Mouse (Mus musculus) gastrocnemius, adult 8-10 months (tissue): ENCODE results near the gene Pxn. TPM values are rescaled to one million over a fixed set of nuclear protein-coding genes. Genes with fewer than 3 reads are reported as not detected.

ENCODE experiments used
- DNase-seq, 2 experiments: peaks; one replicate each; pipeline ENCODE4 v3.0.0; 2022; ENCODE audit warnings: low spot score in 2 of 2
- total RNA-seq, 4 experiments: library from RNA; stranded (reverse); gene quantifications; 2 replicates each; pipeline ENCODE4 v1.2.4; 2022

Pxn gene
- total RNA-seq, 4 experiments from 2014 or later, result 76.0 to 89.9 (median 78.1) TPM

DNA sequence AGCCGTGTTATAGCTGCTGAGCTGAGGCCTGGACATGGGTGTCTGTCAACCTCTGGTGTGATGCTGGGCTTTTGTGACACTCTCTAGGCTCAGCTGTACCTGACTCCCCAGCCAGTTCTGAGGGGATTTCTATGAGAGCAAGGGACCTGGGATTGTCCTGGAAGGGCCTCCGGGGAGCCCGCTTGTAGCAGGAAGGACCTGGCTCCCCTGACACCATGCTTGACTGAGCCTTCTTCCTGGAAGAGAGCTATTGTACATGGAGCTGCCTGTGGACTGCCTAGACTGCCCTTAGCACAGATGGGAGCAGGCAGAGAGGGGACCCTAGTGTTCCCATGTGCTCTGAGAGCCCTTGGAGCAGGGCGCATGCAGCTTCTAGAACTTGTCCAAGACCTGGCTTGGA, 18.9 kb downstream of the Pxn start:
- no peak for DNase-seq

DNA sequence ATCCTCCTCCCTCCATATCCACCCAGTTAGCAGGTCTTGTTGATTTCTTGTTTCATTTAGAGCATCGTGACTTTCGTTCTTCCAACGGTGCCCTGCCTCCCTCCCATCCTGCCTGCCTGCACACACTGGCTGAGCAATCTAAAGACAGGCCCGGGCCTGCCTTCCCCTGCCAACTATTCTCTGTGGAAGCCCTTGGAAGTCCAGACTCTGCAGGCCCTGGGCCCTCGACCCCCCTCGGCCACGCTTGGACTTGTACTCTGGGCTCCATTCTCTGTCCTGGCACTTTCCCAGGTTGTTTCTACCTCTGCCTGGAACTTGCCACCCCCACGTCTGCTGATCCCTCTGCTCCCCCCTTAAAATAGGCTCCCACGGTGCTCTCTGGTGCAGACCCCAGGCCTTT, 19.5 kb downstream of the Pxn start:
- DNase-seq, result no peak

DNA sequence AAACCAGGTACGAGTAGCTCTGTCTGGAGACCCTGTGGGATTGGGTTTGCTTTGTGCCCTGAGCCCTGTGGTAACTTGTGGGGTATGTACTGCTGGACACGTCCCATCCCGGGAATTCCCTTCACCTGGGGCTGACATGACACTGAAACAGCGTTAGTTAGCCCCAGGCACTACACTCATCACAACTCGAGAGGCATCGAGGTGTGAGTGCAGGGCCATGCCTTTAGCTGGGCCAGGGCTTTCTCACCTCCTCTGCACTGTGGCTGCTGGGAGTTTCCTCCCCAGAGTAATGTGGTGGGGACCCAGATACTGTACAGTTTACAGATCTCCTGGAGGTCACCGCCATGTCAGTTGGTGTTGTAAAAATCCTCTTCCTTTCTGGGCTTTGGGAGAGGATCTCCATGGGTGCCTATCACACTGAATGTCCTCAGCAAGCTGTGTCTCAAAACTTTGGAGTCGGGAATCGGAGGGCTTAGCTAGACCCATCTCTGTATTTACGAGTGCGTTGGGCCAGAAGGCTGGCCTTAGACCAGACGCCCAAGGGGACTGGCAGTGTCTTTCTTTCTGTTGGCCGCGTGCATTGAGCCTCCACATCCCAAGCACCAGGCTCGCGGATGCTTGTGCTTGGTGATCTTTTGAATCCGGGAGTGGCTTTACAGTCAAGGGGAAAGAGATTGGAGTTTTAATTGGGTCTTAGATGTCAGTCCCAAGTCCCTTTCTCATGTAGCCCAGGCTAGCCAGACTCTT, 20.2 kb downstream of the Pxn start:
- no peak for DNase-seq

DNA sequence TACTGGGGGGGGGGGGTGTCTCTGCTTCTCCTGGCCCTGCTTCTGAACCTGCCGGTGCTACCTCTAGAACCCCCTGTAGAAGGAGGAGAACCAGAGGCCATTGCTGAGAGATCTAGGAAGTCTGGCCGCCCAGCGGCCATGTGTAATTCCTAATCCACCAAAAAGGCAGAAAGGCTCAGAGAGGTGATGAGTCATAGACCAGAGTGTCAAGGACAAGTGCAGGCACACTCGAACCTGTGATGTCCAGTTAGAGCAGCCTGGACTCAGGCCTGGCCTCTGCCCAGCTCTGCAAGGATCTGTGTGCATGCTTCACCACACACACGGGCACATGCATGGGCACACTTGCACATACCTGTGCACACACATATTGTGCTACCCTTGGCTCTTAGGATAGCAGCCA, 21.7 kb downstream of the Pxn start:
- DNase-seq, result no peak

DNA sequence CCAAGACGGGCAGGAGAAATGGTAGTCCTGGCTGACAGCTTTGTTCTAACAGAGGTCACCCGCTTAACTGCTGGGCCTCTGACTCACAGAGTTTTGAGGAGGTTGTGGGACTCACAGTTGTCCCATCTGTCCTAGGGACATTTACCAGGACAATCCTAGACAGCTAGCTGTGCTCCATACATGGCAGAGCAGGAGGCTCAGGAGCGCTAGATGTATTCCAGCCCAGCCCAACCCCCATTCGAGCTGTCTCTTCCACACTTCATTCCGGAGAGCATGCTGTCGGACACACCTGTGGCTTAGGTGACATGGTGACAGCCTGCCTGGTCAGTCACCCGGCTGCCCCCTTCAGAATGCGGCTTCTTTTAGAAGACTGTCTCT, 22.9 kb downstream of the Pxn start:
- no peak for DNase-seq

DNA sequence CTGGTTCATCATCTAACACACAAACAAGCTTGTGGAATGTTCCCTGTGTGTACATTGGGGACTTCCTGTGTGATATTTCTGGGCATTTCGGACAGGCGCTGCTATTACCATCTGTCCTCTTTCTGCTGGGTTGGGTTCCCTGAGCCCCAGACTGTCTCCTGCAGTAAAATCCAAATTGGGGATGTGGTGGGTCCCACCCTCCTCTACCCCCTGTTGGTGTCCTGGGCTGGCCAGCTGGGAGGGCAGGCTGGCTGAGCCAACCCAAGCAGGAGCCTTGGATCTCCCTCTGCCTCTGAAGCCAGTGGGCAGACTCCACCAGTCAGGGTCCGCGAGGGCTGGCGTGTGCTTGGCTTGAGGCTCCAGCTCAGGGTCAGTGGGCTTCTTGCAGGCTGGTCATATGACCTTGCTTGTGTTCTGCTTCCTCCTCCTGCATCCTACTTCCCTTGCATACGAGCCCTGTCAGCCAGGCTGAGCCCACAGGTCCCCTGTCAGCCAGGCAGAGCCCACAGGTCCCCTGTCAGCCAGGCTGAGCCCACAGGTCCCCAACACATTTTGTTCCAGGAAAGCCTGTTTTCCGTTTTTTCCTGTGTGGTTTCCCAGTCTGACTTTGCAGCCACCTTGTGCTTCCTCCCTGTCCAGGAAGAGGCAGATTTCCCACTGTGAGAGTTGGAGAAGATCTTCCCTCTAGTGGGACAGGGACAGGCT, 23.4 kb downstream of the Pxn start:
- no peak for DNase-seq

DNA sequence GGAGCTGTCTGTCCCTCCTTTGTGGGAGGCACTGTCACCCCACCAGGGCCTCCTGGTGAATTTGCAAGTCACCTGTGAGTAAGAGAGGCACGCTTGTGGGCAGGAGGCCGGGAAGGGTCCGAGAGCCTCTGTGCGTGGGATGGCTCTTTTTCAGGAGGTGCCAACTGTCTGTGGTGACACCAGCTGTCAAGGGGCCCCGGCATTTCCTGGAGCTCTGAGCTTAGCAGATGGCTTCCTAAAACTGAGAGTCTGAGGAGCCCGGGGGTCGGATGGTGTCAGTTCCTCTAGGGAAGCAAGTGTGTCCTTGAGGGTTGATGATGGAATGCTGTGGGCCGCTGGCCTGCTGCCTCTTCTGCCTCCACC, 24.0 kb downstream of the Pxn start:
- no peak for DNase-seq

DNA sequence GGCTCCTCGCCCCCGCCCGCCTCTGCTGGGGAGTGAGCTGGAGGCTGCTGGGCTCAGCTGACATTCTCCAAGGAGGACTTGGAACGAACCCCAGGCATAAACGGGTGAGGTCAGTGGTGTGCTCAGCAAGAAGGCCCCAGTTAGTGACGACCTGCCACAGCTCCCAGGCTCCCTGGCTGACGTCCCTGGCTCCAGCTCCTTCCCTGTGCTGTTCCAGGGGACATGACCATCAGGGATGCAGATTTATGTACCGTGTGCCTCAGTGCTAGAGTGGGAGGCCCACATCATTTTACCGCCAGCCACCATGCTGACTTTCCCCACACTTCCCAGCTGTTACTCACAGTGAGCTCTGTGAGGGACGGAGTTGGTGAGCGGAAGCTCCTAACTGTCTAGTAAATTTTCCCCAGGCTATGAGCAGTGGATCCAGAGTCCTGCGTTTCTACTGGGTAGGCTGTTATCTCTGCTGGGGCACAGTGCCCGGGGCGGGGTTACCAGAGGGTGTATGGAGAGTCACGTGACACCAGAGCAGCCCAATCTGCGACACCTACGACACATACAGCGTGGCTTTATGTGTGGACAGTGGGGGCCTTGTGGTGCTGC, 25.3 kb downstream of the Pxn start:
- DNase-seq, result peak; percentile 88 to 91

DNA sequence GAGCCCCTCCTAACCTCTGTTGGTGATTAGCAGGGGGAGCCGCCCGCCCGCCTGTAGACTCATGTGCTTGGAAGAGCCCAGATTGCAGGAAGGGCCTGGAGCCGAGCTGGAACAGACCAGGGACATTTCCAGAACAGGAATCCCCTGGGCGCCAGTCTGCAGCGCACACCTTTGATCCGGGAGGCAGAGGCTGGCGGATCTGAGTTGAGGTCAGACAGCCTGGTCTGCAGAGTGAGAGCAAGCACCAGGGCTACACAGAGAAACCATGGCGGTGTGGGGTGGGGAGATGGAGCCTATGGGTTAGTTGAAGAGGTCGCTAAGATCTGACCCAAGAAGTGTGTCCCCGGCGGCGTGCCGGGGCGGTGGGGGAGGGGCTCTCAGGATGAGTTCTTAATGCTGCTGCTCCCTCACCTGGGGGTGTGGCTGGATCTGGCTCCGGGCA, 27.8 kb downstream of the Pxn start:
- peak; percentile 59 to 67 for DNase-seq

DNA sequence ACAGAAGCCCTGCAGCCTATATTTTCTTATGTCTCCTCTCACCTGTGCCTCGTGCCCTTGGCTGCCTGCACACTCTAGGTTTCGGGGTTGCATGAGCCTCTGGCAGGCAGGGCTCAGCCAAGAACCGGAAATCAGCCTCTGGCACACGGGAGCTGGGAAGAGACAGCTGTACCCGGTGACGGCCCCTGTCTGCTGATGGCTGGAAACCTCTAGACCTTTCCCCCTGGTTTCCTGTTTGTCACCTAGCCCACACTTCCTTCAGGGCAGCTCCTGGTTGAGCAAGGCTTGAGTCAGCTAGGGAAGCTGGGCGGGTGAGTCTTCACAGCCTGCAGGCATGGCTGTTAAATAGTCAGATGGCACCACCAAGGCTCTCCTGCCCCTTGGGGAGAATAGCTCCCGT, 28.4 kb downstream of the Pxn start:
- DNase-seq, result peak in 1 of 2 experiments; percentile 46

DNA sequence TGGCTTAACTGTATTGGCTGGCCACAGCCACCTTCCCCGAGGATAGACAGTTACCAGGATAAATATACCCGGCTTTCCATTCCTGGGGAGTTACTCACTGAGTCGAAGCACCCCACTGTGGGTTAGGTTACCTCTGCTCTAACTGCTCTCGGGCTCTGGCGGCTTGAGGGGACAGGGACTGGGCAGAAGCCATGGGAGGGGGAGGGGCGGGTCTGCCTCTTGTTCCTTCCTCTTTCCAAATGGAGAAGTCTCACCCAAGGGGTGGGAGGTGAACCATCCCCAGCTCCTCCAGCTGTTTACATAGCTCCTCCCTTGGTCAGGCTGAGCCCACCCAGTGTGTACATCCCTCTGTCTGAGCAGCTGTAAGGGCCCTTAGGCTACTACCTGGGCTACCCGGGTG, 29.2 kb downstream of the Pxn start:
- peak in 1 of 2 experiments; percentile 53 for DNase-seq

DNA sequence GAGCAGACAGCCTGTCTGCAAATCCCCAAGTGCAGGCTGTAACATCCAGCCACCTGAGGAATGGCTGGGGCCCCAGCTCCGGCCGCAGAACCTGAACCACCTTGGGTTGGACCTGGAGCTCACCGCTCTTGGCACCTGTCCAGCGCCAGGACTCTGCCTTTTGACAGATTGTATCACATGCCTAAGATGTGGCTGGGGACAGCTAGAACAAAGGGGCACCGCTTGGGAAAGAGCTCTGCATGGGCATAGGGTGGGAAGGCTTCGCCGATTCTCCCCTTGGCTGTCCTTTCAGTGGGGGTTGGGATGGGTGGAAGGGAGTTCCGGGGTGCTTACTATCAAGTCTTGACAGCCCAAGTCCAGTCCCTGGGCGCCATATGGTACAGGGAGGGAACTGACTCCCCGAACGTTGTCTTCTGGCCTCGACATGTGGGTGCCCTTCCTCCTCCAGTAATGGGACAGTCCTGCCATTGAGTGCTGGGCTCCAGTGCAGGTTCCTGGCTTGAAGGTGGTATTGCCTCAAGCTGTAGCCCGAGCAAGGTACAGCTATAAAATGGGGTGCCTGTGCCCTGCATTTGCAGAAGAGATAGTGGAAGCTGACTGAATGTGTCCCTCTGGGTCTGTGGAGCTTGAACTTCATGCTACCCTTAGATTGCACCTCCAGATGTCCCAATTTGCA, 31.7 kb downstream of the Pxn start:
- DNase-seq, result no peak

DNA sequence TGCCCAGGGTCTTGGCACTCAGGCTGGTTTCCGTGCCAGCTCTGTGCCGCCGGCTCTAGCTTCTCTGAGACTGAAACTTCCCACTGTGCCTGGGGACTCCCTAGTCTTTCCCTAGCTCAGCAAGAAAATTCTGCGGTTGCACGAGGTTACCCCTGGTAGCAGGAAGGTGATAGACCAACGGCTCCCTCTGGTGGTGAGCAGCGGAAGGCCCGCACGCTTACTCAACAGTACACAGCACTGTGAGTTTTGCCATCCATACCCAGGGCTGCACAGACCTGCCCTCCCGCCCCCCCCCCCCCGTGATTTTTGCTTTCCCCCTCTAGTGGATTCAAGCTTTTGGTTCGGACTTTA, 32.2 kb downstream of the Pxn start:
- peak; percentile 90 to 91 for DNase-seq

DNA sequence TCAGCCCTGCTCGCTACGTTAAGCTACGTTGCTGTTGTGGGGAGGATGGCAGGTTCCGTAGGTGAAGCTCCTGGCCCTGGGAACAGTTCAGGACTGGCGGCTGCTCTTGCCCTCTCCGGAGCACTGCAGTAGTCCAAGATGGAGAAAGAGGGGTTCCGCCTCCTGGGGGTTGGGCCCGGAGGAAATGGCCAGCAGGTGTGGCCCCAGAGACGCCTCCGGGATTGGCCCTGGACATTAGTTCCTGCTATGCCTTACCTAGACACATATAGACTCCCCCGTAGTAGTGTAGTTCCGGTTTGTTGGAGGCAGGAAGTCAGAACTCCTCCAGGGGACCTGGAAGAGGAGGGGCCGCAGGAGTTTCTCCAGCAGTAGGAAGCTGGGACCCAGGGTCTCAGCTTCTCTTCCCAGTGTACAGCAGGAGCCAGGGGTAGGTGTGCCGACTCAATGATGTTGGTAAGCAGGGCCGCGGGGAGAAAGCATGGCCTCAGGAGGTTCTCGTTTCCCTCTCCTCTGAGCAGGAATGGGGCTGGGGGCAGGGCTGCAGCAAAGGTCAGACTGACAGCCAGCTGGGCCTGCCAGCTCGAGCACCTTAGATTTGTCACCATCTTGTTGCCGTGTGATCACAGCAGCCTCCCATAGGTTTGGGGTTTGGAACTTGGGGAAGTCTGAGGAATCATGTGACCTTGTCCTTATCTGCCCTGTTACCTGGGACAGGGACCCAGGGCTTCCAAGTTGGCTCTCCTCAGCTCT, 36.3 kb downstream of the Pxn start:
- DNase-seq, result no peak

DNA sequence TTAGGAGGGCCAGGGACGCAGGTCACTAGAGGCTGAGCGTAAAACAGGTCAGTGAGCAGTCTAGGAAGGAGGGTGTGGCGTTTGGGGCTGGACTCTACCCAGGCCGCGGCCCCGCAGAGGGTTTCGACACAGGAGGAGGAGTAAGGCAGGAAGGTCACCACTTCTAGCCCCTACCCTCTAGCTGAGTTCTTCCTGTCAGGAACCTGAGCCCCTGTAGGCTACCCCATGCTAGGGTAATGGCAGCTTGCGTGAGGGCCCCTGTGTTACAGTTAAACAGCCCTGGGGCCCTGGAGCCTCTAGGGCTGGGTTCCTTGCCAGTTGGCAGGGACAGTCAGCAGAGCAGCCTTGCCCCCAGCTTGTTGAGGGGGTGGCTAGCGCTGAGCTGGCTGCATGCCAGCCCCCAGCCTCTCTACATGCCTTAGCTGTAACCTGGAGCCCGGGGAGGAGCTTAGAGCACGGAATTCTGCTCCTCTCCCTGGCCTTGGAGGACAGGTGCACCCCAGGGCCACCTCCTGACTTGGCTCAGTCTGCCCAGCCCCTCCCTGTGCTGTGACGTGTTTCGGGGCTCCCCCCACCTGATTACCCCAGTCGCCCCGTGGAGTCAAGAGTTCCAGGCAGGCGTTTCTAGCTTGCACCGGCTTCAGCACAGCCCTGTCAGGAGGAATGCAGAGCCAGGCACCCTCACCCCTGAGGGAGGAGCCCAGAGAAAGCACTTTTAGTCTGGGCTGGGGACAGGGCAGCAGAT, 37.2 kb downstream of the Pxn start:
- peak in 1 of 2 experiments; percentile 67 for DNase-seq

DNA sequence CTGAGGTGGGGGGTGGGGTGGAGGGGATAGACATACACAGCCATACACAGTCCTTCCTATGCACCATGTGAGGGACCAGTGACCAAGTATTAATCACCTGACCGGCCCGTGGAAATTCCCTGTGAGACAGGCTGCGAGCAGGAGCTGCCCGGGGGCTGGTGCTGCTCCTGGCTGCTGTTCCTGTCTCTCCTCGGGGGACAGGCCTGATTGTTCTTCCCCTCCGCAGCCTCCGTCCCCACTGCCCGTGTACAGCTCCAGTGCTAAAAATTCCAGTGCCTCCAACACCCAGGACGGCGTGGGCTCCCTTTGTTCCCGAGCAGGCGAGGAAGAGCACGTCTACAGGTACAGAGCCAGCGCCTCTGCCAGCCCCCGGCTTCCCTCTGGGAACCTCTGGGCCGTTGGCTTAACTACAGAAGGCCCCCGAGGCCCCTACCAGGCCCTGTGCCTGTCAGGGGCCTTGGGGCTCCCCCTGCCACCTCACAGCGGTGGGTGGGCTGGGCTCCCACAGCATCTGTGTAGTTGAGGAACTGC, 38.2 kb downstream of the Pxn start:
- no peak for DNase-seq

DNA sequence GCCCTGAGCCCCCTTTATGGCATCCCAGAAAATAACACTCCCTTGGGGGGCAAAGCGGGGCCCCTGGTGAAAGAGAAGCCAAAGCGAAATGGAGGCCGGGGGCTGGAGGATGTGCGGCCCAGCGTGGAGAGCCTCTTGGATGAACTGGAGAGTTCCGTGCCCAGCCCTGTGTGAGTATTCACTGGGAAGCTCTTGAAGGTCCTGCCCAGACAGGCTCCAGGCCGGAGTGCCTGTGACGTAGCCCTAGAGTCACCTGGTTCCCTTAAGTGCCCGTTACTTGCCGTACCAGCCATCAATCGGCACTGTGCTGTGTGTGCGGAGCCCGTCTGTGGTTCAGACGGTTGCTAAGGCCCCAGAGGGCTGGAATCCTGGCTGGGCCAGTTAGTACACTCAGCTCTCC, 39.2 kb downstream of the Pxn start:
- DNase-seq, result no peak

DNA sequence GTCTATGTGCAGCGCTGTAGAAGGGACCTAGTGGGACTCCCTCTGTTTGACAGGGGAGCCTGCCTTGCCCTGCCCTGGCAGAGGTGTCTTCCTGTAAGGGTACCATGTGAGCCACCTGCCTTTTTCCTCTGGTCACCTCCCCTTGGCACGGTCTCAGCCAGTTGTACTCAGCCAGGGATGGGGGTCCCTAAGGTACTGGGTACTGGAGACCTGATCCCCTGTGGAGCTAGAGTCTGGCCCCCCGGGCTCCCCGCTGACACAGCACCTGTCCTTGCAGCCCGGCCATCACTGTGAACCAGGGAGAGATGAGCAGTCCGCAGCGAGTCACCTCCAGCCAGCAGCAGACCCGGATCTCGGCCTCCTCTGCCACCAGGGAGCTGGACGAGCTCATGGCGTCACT, 40.1 kb downstream of the Pxn start:
- no peak for DNase-seq

DNA sequence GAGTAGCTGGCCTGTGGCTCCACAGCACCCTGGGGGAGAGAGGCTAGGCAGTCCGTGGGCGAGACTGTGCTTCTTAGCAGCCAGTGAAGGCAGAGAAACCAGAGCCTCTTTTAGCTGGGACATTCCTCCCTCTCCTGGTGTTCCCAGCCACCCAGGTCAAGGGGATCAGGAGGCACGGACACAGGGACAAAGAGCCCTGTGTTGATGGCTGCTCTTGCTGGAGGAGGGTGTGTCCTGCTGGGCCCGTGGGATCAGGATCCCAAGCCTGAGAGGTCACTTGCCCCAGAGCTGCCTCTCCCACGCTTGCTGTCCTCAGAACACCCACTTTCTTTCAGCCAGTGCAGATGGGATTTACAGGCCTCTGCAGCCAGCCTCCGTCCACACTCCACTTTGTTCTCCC, 40.5 kb downstream of the Pxn start:
- DNase-seq, result no peak

DNA sequence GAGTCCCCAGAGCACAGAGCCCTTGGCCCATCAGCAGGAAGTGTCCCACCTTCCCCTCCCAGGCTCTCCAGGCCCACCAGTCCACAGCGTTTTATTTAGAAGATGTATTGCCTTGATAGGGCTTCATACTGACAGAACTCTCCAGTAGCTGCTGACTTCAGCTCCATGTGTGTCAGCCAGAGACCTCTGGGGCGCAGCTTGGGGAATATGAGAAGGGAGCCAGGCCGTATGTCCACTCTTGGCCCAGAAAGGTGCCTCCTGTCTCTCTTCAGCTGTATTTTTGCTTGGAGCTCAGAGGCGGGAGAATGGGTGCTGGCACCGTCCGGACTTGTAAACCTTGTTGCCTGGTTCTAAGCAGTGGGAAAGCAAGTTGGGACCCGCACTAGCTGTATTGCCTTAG, 40.9 kb downstream of the Pxn start:
- DNase-seq, result peak; percentile 28 to 52
